Mouse (Mus musculus): ENCODE results near the gene Upk3bl.
"Not testable (repeated sequence)": the region's sequence is repeated elsewhere in the genome, so short reads cannot be mapped to it uniquely, and the experiment has no call there.

The Upk3bl gene

DNA sequence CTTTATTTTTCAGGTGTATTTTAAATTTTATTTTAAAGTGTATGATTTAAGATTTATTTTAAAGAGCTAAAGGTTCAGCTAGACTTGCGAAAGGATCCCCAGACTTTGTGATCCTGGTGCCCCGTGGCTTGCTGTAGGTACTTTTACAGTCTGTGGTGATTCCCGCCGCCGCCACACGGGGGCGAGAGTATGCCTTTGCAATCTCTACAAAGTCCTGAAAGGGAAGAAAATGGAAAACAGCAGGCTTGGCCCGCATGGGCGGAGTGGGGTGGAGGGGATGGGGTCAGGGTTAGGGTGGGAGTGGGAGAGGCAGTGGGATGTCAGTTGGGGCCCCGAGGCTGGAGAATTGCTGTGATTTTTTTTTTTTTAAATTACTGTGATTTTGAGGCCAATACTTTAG is 8.3 kb upstream of the Upk3bl start:
- DNase-seq (ENCODE audit: low spot score in 2 of 2): peak; percentile 52 to 76

DNA sequence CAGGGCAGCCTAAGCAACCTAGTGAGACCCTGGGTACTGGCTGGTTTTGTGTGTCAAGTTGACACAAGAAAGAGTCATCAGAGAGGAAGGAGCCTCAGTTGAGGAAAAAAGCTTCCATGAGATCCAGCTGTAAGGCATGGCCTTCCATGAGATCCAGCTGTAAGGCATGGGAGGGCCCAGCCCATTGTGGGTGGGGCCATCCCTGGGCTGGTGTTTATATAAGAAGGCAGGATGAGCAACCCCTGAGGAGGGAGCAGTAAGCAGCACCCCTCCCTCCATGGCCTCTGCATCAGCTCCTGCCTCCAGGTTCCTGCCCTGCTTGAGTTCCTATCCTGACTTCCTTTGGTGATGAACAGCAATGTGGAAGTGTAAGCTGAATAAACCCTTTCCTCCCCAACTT is 5.8 kb upstream of the Upk3bl start:
- not testable (repeated sequence) for DNase-seq (ENCODE audit: low spot score in 2 of 2)

DNA sequence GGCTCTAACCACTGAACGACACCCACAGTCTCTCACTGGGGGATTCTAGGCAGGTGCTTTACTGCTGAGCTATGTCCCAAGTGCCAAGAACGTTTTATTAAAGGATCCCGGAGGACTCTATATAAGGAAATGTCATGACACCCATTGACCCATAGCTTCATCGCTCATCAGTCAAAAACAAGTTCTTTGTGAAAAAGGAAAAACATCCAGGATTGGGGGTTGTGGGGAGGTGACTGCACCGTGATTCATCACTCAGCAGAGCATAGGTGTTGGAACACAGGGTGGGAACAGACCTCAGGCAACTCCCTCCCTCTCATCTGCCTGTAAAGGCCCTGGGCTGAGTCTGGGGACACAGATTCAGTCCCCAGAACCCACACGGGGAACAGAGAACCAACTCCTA is 4.4 kb upstream of the Upk3bl start:
- DNase-seq (ENCODE audit: low spot score in 2 of 2): no peak

DNA sequence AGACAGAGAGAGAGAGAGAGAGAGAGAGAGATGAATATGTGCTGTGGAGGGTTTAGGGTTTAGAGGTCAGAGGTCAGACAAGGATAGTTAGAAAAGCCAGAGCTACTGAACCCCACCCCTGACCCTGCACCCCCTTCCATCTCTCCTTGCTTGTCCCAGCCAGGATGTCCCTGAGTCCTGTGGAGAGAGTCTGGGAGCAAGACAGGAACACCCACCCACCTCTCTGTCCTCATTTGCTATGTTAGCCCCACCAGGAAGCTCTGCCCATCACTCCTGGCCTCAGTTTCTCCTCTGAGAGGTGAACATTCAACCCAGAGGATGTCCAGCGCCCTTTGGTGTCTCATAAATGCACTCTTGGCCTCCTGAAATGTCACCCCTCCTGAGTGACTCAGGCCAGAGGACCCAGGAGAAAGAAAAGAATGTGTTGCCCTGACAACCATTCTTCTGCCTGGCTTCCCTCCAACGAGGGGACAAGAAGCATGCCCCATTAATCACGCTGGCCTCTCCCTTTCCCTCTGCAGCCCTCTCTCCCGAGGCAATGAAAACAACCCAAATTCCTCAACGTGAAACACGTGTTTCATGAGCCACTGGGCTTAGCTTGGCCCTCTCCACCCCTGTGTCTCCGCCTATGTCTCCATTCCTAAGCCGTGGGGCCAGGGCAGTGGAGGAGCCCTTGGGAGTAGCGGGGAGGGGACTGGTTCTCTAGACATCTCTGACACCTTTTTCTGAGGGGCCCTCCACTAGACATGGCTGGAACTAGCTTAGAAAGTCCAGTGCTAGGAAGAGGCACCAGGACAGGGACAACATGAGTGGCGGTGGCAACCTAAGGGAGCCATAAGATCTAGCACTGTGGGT is 2.8 kb upstream of the Upk3bl start:
- DNase-seq (ENCODE audit: low spot score in 2 of 2): no peak

DNA sequence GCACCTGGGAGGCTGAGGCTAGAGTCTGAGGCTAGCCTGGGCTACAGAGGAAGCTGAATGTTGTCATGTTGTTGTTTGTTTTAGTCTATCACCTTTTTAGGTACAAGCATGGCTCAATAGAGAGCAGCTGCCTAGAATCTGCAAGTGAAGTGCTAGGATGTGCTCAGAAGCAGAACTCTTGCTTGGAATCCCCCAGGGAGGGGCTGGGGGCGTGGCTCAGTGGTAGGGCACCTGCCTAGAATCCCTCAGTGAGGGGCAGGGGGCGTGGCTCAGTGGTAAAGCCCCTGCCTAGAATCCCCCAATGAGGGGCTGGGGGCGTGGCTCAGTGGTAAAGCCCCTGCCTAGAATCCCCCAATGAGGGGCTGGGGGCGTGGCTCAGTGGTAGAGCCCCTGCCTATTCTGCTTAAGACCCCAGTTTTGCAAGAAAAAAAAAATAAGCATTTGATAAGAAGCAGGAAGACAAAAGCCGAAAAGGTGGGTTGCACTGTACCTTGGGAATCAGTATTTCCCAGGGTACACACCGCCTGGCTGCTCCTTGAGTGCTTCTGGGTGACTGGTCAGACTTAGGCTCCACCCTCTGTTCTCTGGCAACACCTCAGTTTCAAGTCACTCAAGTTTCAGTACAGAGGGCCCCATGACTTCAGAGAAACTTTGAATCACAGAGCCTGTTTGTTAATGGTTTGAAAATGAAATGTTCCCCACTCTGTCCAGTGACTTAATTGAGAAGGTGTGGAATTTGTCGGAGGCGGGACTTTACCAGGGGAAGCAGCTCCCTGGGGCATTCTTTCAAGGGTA is 1.2 kb upstream of the Upk3bl start:
- no peak for DNase-seq (ENCODE audit: low spot score in 2 of 2)

DNA sequence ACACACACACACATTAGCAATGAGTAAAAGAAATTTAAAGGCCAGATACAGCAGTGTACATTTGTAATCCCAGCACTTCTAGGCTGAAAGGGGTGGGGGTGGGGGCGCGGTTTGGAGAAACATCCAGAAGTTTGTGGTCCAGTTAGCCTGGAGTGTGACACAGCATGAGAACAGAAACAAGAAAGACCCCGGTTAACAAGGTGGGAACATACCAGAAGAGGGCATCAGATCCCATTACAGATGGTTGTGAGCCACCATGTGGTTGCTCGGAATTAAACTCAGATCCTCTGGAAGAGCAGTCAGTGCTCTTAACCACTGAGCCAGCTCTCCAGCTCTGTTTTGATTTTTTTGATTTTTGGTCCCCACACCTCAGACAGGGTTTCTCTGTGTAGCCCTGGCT is 1.8 kb downstream of the Upk3bl start:
- DNase-seq (ENCODE audit: low spot score in 2 of 2): no peak

DNA sequence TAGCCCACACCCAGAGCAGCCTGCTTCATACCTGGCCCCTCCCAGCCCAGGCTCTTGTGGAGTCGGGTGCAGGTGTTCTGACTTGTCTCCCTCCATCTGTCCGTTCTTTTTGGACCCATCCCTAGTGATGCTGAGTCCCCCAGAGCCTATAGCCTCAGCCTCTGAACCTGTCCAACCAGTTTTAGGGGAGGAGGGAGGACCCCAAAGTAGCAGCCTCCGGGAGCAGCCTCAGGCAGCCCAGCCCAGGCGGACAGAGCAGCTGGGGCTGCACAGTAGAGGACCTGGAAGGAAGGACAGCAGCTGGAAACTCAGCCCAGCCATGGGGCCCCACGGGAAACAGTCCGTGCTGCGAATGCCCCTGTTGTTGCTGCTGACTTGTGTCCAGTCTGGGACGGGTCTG is 2.8 kb downstream of the Upk3bl start:
- no peak for DNase-seq (ENCODE audit: low spot score in 2 of 2)

DNA sequence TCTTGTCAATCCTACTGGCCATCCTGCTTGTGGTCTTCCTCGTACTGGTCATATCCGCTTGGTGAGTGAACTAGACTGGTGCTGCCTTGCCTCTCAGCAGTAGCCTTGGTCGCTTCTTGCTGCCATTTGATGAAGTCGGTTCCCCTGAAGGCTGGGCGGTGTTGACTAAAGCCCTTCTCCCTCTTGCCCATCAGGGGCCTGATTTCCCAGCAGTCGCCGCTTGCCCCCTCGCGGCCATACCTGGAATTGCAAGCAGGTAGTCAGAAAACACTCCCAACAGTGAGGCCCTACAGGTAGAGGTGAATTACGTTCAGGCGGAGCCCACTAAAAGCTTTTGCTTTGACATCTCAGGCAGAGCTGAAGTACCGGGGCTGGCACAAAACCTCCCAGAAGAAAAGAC is 7.3 kb downstream of the Upk3bl start:
- peak; percentile 58 to 70 for DNase-seq (ENCODE audit: low spot score in 2 of 2)

DNA sequence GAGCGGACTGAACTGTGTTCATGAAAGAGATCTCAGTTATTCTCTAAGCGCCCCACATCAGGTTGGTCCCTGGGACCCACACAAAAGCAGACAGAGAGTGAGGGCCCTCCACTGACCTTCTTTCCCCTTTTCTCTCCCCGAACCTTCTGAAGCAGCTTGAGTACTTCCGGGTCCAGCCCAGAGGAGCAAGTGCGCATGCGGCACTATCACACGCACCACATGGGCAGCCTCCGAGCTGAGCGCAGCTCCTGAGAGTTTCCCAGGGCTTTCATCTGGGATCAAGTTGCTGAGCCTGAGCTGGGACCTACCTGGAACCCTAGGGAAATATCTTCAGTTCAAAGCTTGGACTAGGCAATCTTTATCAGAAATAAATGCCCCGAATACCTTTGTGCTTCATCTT is 9.6 kb downstream of the Upk3bl start:
- DNase-seq (ENCODE audit: low spot score in 2 of 2): no peak

DNA sequence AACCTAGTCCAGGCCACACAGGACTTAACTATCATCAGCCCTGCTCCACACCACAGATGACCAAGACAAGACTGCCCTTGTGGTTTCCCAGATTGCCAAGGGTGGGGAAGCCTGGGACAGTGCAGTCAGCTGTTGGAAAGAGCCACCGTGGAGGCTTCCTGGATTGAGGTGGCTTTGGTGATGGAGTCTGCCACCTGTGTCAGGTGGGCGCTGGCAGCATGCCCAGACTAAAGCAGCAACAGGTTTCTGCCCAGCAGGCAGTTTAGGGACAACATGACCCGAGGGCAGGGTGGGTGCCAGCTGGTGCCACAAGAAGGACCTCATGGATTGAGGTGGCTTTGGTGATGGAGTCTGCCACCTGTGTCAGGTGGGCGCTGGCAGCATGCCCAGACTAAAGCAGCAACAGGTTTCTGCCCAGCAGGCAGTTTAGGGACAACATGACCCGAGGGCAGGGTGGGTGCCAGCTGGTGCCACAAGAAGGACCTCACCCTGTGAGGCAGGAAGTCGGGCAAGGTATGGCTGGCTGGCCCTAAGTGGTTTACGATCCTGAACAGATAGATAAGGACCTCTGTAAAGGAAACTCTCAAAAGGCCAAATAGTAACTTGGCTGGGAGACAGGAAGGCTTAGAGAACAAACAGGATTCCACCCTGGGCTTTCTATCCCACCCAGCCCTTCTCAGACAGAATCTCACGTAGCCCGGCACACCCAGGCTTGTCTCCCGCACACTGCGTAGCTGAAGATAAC is 12.3 kb downstream of the Upk3bl start:
- DNase-seq (ENCODE audit: low spot score in 2 of 2): not testable (repeated sequence)

DNA sequence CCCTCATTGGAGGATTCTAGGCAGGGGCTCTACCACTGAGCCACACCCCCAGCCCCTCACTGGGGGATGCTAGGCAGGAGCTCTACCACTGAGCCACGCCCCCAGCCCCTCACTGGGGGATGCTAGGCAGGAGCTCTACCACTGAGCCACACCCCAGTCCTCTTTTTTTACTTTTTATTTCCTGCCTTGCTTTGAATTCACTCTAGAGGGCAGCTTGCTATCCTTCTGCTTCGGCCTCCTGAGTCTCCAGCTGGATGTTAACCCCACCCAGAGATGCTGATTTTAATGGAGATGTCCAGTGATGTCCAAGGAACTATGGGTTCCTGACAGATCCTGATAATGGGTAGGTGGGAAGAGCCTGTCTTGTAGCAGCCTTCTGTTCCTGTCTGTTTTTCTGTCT is 15.1 kb downstream of the Upk3bl start:
- no peak for DNase-seq (ENCODE audit: low spot score in 2 of 2)

DNA sequence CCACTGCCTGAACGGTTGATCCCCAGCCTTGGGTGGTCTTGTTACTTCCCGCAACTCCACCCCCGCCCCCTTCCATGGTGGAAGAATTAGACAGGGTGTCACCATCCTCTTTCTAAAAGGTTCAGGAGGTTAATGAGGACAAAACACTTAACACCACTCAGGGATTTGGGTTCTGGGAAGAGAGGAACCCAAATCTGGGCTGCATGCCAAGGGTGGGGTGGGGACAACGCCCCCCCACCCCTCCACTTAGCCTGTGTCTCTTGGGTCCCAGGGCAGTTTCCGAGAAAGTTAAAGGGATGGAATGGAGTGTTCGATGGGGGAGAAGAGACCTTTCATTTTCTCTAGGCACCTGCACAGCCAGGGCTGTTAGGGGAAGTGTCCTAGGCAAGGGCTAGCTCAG is 18.8 kb downstream of the Upk3bl start:
- no peak for DNase-seq (ENCODE audit: low spot score in 2 of 2)

DNA sequence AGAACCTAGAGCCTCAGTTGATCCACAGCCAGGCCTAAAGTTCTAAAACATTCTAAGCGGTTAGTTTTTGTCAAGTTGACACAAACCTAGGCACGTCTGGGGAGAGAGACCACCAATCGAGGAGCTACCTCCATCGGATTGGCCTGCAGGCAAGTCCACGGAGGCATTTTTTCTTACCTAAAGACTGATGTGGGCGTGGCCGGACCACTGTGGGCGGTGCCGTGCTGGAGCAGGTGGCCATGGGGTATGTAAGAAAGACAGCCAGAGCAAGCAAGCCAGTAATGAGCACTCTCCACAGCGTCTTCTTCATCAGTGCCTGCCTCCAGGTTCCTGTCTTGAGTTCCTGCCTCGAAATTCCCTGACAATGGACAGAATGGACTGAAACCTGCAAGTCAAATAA is 19.2 kb downstream of the Upk3bl start:
- DNase-seq (ENCODE audit: low spot score in 2 of 2): no peak

DNA sequence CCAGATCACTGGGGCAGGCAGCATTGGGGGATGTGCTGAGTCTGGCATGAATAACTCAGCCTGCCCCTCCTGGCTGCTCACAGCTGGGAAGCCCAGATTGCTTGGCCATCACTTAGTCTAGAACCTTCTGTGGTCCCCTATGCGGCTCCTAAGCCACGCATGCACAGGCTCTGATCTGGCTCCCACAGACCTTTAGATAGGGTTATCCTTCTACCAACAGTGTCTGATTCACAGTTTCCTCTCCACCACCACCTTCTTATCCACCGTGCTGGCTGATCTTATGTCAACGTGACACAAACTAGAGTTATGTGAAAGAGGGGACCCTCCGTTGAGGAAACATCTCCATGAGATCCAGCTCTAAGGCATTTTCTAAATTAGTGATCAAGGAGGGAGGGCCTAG is 20.8 kb downstream of the Upk3bl start:
- DNase-seq (ENCODE audit: low spot score in 2 of 2): no peak

DNA sequence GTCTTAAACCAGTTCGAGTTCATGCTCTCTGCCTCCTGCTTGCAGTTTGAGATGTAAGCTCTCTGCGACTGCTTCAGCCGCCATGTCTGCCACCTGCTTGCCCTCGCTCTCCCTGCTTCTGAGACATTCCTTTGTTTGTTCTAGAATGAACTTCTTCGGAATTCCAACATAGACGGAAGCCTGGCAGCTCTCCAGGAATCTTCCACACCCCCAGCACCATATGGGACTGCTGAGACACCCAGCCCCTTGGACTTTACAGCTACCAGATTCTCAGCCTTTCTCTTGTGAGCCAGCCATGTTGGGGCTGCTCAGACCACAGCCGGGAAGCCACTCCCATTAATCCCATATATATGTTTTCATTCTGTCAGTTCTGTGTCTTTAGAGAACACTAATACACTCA is 22.0 kb downstream of the Upk3bl start:
- no peak for DNase-seq (ENCODE audit: low spot score in 2 of 2)

DNA sequence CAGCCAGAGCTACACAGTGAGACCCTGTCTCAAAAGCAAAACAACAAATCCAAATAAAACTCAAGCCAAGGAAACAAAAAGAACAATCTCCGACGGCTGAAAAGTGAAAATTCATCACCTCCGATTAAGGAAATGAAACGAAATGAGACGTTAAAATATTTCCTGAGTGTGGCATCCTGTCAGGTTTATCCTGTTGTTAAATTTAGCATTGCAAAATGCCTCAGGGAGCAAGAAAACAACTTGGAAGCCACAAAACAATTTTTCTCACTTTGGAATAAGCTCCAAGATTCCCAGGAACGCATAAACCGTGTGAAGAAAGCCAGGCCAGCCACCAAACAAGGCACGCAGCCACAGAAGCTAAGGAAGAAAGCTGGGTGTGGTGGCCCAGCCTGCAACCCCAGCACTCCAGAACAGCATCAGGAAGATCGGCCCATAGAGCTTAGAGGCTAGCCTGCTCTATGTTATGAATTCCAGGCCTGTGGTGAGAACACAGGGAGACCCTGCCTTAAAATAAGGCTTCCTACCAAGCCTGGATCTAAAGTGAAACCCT is 22.8 kb downstream of the Upk3bl start:
- DNase-seq (ENCODE audit: low spot score in 2 of 2): no peak

DNA sequence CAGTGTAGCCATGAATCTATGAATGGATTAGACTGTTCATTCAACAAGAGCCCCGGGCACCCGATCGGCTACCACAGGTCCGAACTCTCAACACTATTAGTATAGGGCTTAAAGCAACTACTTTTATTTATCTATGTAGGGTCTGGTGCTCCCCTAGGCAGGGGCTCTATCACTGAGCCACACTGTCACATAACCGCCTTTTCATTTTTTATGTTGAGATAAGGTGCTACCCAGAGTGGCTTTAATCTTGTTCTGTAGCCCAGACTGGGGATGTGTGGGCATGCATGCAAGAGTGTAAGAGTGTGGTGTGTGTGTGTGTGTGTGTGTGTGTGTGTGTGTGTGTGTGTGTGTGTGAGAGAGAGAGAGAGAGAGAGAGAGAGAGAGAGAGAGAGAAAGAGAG is 23.8 kb downstream of the Upk3bl start:
- DNase-seq (ENCODE audit: low spot score in 2 of 2): no peak

DNA sequence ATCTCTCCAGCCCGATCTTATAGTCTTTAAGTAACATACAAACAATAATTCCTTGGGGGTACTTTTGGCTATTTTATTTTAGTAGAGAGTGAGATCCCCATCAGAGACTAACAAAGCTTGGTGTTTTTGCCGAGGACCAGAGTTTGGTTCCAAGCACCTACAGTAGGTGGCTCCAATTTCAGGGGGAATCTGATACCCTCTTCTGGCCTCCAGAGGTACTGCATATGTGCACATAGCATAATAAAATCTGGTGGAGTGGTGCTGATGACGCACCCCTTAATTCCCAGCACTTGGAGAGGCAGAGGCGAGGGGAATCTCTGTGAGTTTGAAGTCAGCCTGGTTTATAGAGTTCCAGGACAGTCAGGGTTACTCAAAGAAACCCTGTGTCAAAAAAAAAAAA is 28.1 kb downstream of the Upk3bl start:
- DNase-seq (ENCODE audit: low spot score in 2 of 2): no peak

DNA sequence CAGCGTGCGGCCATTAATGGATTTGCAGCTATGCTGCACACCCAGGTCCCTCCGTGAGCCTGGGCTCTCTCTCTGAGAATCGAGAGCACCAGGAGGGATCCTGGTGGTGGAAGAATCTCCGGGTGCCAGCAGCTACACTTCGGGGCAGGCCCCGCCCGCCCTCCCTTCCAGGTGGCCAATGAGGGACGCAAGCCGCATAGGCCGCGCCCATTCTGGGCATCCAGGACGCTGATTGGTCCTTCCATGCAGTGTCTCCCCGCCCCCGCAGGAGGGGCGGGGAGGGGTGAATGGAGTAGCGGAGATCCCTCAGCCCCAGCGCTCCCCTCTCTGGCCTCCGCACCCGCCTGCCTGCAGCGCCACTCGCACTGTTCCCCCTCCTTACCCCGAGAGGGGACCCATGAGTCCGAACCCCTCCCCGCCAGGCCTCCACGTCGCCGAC is 29.4 kb downstream of the Upk3bl start, which contains the start of gene Rasa4:
TSS of gene Rasa4 (plus strand) at position 248 of the 439 bp plus-strand sequence.
- DNase-seq (ENCODE audit: low spot score in 2 of 2): peak; percentile 93 to 96

DNA sequence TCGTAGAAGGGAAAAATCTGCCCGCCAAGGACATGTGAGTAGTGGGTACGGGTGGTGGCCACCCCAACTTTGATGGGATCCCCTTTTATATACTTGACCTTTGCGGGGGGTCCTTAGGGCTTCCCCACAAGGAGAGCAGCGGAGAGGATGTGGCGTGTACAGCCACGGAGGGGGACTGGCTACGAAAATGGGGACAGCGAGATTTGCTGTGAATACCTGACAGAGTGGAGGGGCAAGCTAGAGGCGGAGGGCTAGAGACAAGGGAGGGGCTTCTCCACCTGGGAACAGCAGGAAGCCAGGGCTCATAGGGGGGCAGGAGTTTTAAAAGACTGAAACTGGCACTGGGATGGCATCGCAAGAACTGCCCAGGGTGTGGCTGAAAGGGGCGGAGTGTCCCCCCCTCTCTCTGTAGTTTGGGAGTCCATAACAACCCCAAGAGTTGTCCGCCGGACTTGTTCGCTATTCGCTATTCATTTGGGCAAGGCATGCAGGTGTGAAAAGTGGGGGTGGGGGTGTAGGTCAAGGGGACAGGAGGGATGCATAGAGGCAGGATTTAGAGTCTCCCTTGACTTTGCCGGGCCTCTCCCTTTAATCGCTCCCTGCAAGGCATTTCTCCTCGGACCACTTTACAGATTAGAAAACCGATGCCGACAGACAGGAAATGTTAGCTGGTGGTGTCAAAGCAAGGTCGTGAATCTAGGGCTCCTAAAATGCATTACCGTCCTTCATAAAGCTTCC is 30.0 kb downstream of the Upk3bl start:
- DNase-seq (ENCODE audit: low spot score in 2 of 2): no peak
